Mouse (Mus musculus): ENCODE results near the gene Rps15.

Rps15 gene

DNA sequence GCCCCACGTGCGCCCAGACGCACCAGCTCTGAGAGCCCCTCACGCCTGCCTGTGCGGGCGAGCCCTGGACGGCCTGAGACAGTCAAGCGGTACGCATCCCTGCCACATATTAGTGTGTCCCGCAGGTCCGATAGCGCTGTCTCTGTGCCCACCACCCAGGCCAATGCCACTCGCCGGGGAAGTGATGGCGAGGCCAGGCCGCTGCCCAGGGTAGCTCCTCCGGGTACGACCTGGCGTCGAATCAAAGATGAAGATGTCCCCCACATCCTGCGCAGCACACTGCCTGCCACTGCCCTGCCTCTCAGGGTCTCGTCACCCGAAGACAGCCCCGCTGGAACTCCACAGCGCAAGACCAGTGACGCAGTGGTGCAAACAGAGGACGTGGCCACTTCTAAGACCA, 23.1 kb downstream of the Rps15 start:
- no peak for DNase-seq (ENCODE audit: low read depth)

DNA sequence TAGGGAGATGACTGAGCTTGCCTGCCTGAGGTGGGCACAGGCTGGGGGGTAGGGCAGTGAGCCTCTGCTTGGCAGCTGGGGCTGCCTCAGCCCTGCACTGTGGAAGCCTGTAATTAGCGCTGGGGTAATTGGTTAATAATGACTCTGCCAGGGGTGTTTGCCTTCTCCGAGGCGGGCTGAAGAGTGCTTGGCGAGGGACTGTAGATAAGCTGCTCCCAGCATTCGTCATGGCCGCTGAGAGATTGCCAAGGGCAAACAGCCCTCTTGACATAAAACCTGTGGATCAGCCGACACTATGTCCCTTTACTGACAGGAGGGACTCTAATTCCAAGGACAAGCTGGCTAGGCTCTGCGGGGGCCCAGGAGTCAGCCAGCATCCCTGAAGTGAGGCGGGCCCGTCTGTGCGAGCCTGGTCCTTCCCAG, 24.1 kb downstream of the Rps15 start:
- no peak for DNase-seq (ENCODE audit: low read depth)

DNA sequence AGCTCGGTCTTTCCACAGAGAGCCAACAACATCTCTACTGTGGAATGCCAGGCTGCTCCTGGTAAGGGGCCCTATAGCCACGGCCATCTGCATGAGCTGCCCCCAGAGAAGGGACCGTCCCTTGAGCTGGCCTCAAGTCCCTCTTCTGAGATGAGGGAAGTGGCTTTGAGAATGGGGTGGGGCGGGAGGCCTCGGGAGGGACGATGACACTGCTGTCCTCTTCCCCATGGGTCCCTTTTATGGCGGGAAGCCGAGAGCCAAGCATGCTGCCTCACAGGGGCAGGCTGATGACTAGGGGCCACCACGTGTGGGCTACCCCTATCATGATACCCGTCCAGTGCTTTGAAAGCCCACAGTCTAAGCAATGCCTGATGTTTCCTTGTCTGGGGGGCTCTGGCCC, 24.8 kb downstream of the Rps15 start:
- no peak for DNase-seq (ENCODE audit: low read depth)

DNA sequence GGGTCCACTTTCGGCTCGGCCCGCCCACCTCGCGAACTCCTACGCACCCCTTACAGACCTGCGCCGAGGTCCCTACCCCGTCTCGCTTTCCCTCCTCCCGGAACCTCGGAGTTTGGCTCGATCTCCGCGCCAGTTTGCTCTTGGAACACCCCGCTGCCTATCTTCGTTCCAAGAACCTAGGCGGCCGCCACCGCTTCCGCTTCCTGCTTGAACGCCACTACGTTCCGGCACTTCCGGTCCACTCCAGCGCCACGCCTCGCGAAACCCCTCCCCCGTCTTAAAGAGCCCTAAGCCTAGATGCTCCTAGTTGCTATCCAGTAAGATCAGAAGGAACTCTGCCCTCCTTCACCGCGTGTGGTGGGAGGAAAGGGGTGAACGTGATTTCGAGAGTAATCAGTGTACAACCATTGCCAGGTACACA, 28.1 kb downstream of the Rps15 start, which contains the start of gene 2310011J03Rik:
2310011J03Rik (minus strand) TSS at position 198 of the 421 bp plus-strand sequence.
- peak; percentile 95 for DNase-seq (ENCODE audit: low read depth)

DNA sequence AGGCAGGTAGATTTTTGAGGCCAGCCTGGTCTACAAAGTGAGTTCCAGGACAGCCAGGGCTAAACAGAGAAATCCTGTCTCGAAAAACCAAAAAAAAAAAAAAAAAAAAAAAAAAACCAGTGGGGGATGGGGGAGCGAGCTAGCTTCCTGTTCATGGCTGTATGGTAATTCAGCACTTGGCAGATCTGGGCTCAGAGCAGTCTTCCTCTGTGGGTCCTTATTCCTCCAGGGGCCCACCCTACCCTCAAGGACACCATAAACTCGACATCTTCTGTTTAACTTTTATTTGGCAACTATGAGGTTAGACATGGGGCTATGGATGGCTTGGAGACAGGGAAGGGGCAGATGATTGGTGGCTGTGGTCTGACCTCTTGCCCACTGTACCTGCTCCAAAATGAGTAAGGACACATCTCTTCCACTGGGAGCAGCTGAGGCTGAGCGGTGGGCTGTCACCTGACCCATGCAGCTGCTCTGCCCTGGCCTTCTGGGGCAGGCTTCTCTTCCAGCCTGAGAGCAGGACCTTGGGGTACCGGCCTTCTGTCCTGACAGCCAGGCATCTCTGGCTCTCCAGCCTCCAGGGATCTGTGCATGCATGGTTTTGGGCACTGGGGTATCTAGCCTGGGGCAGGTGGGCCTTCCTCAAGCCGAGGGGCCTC, 28.9 kb downstream of the Rps15 start:
- peak; percentile 50 for DNase-seq (ENCODE audit: low read depth)

DNA sequence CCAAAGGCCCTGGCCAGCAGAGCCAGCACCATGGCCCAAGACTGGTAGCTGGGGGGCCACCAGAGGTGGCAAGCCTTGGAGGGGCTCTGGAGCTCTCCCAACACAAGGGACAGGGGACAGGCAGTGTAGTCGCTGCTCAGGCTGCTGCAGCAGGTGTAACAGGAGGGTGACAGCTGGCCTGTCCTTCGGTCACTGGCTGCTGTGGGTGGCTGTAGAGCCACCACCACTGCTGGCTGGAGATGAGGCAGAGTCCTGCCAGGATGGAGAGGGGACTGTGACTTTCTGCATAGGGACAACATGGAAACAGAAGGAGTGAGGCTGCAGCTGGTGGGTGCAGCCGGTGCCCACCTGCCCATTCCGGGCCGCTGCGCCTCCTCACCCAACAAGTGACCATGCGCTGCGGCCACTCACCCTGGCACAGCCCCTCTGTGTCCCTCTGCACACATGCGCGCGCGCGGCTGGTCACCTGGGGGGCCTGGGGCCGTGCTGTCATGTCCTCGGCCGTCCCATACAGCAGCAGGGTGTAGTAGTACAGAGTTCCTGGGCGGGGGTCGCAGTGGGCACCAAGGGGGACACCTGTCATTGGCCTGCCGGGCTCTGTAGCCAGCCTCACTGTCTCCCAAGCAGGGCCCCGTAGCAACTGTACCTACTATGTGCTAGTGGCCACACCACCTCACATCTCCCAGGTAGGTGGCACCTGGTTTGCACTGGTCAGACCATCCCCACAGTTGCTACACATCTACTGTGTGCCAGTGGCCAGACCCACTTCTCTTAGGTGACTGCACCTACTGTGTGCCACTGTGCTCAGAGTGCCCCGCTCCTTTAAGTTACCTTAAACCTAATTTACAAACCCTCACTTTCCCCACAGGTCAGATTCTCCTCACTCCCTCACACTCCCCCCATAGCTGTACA, 29.7 kb downstream of the Rps15 start:
- no peak for DNase-seq (ENCODE audit: low read depth)

DNA sequence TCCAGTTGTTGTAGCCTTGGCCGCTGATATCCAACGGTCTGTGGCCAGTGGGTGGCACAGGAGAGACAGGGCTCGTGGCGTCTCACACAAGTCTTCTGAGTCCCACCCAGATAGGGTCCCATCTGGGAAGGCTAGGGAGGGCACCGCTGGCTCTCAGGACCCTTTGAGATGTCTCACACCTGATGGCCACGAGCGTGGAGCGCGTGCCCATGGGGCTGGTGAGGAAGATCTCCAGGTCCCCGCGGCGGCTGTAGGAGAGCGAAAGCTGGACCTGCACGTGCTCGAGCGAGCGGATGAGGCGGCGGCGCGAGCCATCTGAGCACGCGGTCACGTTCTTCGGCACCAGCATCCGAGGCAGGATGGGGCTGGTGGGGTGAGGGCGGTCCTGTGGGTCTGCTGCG, 30.6 kb downstream of the Rps15 start:
- DNase-seq (ENCODE audit: low read depth) = peak; percentile 66

DNA sequence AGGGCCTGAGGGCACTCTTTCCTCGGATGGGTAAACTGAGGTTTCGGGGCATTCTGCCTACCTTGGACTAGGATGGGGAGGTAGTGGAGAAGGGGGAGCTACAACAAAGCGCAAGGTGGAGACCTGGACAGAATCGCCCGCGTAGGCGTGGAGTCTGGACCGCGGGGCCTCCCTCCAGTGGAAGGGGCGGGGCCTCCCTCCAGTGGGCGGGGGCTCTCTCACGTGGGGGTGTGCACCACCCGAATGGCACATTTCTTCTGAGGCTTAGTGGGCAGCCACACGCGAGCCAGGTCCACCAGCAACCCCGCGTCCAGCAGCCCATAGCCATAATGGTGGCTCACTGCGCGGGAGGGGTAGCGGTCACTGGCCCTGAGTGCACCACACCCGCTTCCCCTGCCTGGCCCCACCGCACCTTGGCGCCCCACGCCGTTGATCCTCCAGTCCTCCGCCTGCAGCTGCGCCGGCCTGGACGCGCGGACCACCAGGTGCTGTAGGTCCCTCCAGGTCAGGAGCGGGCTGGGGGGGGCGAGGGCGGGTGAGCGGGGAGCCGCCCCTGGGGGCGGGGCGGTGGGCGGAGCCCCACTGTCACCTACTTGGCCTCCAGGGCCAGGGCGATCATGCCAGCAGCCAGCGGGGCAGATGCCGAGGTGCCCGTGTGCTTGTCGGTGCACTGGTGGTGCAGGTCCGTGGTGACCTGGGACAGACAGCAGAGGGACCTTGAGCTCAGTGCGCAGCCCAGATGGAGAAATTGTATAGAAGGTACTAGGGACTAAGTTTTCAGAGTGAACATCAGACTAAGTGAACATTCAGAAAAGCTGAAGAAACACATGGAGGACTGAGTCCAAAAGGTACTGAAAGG, 31.2 kb downstream of the Rps15 start:
- peak; percentile 82 for DNase-seq (ENCODE audit: low read depth)

DNA sequence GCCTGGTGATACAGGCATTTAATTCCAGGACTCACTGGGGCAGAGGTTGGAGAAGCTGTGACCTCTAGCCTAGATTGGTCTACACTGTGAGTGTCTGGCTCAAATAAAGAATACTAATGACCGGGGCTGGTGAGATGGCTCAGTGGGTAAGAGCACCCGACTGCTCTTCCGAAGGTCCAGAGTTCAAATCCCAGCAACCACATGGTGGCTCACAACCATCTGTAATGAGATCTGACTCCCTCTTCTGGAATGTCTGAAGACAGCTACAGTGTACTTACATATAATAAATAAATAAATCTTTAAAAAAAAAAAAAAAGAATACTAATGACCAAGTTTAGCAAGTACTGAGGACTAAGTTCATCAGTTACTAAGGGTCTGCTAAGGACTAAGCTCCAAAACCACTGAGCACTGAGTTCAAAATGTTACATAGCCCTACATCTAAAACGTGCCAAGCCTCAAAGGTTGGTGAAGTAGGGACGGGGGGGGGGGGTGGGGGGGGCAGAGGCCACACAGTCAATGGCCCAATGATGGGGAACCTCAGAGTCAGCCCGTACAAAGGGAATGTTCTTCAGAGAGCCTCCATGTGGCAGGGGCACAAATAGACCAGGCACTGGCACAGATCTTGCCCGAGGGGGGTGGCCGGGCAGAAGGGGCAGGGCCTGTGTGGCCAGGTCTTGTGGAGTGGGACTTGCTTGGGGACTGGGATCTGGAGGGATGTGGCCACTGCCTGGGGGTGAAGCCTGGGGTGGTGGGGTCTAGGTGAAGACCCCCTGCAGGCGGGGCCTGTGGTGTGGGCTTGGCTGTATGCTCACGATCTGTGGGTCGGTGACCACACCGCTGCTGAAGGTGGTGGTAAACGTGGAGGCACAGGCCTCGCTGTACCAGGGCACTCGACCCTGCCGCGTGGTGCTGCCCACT, 32.1 kb downstream of the Rps15 start:
- peak; percentile 76 for DNase-seq (ENCODE audit: low read depth)

DNA sequence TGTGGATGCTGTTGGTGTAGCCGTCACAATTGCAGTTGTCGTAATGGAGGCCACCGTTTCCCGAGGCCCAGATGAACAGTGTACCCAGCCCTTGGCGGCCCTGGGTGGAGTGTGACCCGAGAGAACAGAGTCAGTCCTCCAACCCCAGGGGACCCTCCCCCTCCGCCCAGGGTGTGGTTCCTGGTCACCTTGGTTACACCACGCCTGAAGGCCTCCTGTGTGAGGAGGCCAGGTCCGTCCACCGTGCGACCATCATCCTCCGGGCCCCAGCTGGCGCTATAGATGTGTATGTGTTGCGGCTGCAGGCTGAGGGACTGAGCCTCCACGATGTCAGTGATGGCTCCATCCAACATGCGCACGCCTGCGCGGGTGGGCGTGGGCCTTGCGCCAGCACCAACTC, 32.8 kb downstream of the Rps15 start:
- no peak for DNase-seq (ENCODE audit: low read depth)

DNA sequence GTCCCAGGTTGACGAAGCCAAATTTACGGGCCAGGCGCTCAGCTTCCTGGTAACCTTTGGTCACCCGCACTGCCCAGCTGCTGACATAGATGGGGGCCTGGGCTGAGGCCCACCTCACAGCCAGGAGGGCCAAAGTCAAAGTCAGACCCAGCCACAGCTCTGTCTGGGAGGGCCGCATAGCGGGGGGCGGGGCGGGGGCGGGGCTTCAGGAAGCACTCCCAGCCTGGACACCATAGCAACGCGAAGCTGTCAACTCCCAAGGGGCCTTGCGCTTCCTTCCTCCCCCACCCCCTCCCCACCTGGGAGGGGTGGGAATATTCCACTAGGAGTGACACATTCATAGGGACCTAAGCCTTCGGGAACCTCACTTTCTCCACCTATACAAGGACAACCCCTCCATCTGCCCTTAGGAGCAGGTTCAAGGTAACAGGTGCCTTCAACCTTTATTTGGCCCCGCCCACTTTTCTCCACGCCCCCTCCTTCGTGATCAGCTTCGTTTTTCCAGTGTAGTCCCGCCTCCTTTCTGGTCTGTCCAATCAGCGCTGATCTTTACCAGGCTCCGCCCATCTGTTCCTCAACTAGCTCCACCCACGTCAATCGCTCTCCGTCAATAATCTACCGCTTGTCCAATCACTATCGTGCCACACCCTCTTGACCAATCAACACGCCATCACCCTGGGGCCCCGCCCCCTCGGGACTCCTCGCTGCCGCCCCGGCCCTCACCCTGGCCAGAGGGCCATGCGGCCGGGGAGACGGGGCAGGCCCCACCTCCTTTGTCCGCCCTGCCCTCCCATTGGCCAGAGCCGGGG, 37.2 kb downstream of the Rps15 start, which contains the start of the genes Pcsk4 and Reep6:
Pcsk4 (minus strand) TSS at position 226 of the 809 bp plus-strand sequence.
Reep6 (plus strand) TSS at position 681 of the 809 bp plus-strand sequence.
- peak; percentile 98 for DNase-seq (ENCODE audit: low read depth)

DNA sequence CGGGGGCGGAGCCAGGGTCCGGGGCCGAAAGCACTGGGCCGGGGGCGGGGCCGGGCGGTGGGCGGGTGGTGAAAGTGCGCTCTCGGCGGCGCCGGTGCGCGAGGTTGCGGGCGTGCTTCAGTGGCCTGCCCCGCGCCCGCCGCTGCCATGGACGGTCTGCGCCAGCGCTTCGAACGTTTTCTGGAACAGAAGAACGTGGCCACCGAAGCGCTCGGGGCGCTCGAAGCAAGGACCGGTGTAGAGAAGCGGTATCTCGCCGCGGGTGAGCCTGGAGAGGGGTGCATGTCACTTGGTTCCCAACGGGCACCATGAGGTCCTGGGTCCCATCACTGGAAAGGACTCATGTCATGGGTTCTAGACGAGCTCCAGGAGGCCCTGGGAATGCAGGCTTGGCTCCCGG, 37.8 kb downstream of the Rps15 start:
- DNase-seq (ENCODE audit: low read depth) = no peak

DNA sequence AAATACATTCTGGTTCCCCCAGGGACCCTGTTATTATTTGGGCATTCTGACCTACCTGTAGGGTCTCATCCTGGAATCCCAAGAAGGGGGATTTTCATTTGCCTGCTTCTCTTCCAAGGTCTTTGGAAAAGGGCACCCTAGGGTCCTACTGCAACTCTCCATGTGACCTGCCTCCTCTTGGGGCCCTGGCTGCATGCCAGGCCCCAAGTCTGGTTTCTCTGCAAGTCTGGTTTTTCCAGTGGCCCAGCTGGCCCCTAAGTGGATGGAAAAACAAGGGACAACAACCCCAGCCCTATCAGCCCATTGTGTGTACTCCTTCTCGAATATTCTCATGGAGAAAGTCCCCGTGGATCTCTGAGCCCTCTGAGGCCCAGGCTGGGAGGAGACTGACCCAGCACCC, 38.6 kb downstream of the Rps15 start:
- no peak for DNase-seq (ENCODE audit: low read depth)

DNA sequence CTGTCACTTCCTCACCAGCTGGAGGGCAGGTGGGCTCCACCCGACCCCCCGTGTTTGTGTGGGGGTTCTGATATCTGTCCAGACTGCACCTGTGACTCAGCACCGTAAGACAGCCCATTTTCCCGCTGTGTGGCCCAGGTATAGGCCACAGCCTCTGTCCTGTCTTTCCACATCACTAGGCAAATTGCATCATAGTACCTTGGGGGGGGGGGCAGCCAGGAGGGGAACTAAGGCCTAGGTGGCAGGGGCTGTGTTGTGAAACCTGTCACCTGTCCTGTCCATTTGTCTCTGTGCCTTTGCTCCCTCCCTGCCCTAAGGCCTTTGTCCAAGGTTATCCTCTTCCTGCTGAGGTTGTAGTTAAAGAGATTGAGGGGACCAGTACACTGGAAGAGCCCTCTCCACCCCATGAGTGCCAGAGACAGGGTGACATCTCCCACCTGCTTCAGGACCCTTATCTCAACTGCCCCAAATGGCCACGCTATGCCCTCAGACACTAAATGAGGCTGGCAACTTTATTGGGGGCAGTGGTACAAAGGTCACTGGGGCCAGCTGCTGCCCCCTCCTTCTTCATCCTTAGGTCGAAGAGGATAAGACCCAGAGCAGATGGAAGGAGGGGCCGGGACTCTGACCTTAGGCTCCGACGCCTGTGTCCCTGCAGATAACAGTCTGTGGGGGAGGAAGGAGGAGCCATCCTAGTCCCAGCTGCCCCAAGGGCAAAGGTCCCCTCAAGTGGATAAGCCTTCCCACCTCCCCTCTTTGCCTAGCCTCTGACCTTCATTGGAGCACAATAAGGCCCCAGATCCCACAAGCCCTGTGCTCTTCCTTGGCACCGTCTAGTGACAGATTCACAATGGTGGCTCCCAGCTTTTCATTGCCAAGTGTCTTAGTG, 39.6 kb downstream of the Rps15 start:
- no peak for DNase-seq (ENCODE audit: low read depth)

DNA sequence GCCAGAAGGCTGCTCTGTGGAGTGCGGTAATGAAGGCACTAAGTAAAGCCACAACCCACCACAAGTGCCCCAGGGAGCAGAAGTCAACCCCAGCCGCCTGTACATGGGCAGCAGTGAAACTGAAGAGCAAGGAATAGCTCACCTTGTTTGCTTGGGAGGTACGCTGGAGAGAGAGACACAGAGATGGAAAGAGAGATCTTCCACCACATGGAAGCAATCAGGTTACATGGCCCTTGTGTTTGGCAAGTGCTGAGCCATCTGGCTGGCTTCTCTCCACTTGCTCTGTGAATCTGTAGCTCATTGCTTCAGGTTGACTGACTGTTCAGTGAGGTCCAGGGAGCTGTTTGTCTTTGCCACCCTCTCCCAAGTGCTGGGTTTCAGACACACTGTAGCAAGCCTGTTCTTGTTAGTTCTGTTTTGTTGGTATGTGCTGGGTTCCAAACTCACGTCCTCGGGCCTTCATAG, 40.3 kb downstream of the Rps15 start:
- DNase-seq (ENCODE audit: low read depth) = no peak

DNA sequence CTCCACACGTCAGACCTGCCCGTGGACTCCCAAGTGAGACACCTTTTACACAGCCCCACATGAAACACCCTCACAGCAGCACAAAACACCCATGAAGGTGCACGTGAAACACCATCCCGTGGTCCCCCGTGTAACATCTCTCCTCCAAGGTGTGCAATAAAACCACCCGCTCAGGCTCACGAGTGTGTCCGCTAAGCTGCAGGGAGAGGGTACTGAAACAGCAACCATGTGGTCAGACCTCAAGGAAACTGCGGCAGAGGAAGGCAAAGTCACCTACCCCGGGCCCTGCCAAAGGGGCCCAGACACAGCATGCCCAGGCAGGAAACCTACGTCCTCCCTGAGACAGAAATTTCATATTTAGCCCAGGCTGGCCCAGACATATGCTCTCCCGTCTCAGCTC, 44.0 kb downstream of the Rps15 start:
- no peak for DNase-seq (ENCODE audit: low read depth)

DNA sequence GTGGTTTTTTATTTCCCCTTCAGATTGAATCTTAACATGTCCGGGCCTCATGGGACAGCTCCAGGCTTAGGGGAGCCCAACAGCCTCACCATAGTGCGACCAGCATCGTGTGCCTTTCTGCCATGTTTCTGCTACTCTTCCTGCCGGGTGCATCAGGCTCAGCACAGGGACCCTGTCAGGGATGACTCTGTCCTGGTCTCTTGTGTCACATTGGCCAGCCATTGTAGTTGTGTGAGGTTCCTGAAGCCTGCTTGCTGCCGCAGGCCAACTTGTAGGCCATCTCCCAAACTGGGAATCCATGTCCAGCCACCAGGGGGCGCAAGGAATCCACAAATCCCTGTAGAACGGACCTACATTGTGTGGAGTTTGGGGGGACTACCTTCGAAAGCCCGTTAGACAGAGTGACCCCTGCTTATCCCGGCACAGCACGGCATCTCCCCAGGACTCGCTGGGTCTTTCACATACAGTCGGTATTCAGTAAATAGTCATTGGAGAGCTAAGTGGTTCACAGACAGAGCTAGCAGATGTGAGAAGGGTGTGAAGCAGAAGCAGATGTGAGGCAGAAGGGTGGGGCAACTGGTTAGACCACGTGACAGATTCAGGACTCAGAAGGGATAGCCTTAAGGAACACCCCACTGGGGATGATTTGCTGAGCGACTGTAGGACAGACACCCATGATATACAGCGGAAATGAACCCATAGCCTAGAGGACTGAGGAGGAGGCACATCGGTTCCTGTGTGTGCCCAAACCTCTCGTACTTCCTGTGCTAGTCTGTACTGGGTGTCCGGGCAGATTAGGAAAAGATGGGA, 47.9 kb downstream of the Rps15 start:
- peak; percentile 85 for DNase-seq (ENCODE audit: low read depth)

DNA sequence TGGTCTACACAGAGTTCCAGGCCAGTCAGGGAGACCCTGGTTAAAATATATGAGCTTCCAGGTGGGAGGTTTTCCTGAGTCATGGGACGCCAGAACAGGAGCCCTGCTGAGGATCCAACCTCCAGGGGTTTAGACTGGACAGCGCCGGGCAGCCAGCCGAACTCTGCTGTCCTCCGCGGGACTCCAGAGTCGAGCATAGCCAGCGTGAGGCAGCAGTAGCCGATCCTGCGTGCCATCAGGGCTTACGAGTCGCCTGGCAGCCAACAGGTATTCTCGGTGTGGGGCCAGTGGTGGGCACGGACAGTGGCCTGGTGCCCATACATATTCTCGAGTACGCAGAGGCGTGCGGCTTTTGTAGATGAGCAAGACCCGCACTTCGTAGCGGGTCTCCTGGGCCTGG, 48.8 kb downstream of the Rps15 start:
- DNase-seq (ENCODE audit: low read depth) = no peak

Data from 416B (cell line).